Mouse (Mus musculus) erythroblast, embryonic 14.5 days (primary cell): ENCODE measurements around the gene Bex6. TPM values are rescaled to one million over a fixed set of nuclear protein-coding genes. Genes with fewer than 3 reads are reported as not detected.
A peak's percentile ranks its signal among the peaks of the same experiment; 100 is the strongest.
"Not testable (repeated sequence)": the region's sequence is repeated elsewhere in the genome, so short reads cannot be mapped to it uniquely, and the experiment has no call there.

ENCODE experiments used
- H3K27me3 ChIP-seq: 2 replicates; pipeline ENCODE4 v1.6.1; 2012; ENCODE audit warnings: inconsistent platforms; ENCODE audit not compliant: control insufficient read depth
- H3K36me3 ChIP-seq: 2 replicates; pipeline ENCODE4 v1.6.1; 2012; ENCODE audit warnings: mild to moderate bottlenecking, inconsistent platforms; ENCODE audit not compliant: control insufficient read depth
- H3K4me1 ChIP-seq: 2 replicates; pipeline ENCODE4 v1.6.1; 2012; ENCODE audit warnings: inconsistent platforms; ENCODE audit not compliant: control insufficient read depth
- H3K4me3 ChIP-seq: replicated peaks from 2 replicates; pipeline ENCODE3; 2012; ENCODE audit warnings: moderate library complexity, mild to moderate bottlenecking, inconsistent platforms
- H3K9me3 ChIP-seq: 2 replicates; pipeline ENCODE4 v1.6.1; 2012; ENCODE audit warnings: low read length, inconsistent platforms, mixed read lengths; ENCODE audit not compliant: control insufficient read depth
- GATA1 ChIP-seq: IDR thresholded peaks from 2 replicates; pipeline ENCODE4 v1.6.1; 2012; ENCODE audit warnings: low read length, inconsistent platforms, mixed read lengths
- TAL1 ChIP-seq: IDR thresholded peaks from 3 replicates; pipeline ENCODE4 v1.6.1; 2012; ENCODE audit warnings: low read length, inconsistent platforms, mixed read lengths
- polyA plus RNA-seq: library from polyadenylated mRNA; stranded (reverse); fragments of >175 nt; gene quantifications from 2 replicates; pipeline ENCODE4 v1.2.3, GENCODE M21; 2012

Bex6 gene
- polyA plus RNA-seq, 1 experiment, result not detected

DNA sequence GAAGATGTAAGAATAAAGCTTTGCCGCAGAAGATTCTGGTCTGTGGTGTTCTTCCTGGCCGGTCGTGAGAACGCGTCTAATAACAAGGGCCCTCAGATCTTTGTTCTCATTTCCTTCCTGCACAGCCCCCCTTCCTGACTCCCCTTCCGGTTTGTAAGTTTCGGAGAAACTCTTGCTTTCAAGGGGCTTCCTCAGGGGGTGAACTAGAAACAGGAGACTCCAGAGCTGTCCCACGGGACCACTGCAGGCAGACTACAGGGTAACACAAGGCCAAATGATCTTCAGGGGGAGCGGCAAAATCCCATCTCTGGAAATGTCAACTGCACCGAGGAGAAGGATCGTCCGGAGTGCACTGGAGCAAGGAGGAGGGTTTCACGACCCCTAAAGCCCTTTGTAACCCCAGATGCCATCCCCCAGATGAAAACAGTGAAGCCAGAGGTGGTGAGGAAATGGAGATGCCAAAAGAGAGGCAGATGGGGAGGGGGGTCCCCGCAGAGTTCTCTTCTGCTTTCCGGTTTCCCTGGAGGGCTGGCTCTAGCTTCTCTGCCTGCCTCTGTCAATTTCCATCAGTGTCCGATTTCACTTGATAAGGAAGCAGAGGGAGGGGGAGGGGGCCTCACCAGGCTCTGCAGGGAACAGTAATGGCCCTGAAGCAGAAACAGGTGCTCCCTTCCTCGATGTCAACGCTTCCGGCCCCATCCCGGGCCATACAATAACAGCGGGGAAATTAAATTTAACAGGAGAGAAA, 20.8 kb downstream of the Bex6 start:
- H3K27me3 ChIP-seq, result no peaks in the 10 kb centered on the region; the same call in none of the 2 replicates
- no peaks in the 10 kb centered on the region for H3K36me3 ChIP-seq
- no peaks in the 10 kb centered on the region for H3K9me3 ChIP-seq
- TF ChIP-seq GATA1 (no peak), TAL1 (no peak)
- peaks cover 6% of the 10 kb centered on the region for H3K4me1 ChIP-seq
- peak overlapping the region; percentile 47 for H3K4me3 ChIP-seq

DNA sequence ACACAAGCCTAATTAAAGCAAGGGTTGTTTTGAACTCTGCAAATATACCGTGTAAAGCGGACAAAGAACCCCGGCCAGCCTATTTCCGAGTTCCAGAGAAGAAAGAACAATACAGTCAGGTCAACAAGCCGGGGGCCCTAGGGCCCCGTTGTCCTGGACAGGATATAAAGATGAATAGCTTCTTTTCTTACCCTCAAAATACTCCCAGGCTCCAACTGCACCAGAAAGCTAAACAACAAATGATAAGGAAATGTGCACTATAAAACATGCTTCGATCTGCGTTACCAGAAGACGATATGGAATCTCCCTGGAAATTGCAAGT, 21.3 kb downstream of the Bex6 start:
- Histone ChIP-seq H3K4me3 (no peak overlapping the region), H3K36me3 (no peaks in the 10 kb centered on the region), H3K9me3 (no peaks in the 10 kb centered on the region), H3K27me3 (no peaks in the 10 kb centered on the region; the same call in none of the 2 replicates), H3K4me1 (peaks cover 6% of the 10 kb centered on the region)
- no peak for TF ChIP-seq GATA1
- no peak for TF ChIP-seq TAL1

DNA sequence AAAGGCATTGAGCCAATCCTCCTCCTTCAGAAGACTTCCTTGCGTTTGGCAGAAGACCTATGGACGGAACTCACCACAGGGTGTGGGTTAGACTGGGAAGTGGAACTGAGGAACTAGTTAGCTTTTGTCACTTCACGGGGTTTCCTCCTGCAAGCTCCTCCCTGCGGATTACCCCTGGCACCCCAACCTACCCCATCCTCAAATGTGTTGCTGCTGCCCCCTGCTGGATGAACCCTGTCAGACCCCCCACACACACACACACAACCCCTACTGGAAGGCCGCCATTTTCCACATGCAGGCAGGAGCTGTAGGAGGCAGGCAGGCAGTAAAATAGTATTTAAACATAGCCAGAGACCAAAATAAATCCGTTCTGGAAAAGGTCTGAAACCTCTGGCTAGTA, 23.1 kb downstream of the Bex6 start:
- Histone ChIP-seq H3K36me3 (no peaks in the 10 kb centered on the region), H3K4me1 (peaks cover 6% of the 10 kb centered on the region), H3K9me3 (no peaks in the 10 kb centered on the region), H3K4me3 (no peak overlapping the region), H3K27me3 (no peaks in the 10 kb centered on the region; the same call in none of the 2 replicates)
- TF ChIP-seq TAL1, result no peak
- TF ChIP-seq GATA1, result no peak

DNA sequence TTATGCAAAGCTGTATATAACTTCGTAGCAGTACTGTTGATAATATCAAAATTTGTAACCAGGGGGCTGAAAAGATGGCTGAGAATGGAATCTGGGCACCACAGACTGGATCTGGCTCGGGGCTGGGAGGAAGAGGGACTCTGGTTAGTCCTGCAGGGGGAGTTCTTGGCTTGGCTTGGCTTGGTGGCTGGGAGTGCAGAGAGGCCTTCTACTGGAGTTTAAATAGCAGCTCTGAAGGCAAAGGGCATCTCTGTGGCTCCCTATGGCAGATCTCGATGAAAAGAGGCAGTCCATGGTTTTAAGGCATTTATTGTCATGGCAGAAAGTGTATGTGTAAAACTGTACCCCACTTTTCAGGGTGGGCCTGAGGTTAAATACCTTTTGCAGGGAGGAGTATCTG, 25.3 kb downstream of the Bex6 start:
- Histone ChIP-seq H3K9me3 (peaks cover 5% of the 10 kb centered on the region), H3K4me3 (no peak overlapping the region), H3K36me3 (no peaks in the 10 kb centered on the region), H3K27me3 (no peaks in the 10 kb centered on the region; the same call in none of the 2 replicates), H3K4me1 (peaks cover 6% of the 10 kb centered on the region)
- TF ChIP-seq GATA1 (no peak), TAL1 (no peak)

DNA sequence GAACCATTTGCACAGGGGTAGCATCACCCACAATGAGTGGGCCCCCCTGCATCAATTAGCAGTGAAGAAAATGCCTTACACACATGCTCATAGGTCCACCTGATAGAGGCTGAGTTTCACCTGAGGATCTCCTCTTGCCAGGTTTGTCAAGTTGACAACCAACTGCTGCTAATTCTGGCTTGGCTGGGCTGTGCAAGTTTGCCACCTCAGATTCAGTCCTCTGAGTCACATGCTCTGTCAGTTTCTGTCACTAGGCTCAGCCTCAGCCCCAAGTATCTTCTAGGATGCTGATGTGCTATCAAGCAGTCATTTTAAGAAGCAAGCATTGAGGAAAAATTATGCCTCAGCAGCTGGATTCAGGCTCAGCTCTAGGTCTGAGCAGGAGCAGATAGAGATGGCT, 34.5 kb downstream of the Bex6 start:
- Histone ChIP-seq H3K36me3 (no peaks in the 10 kb centered on the region), H3K4me1 (no peaks in the 10 kb centered on the region), H3K9me3 (peaks cover 5% of the 10 kb centered on the region), H3K27me3 (no peaks in the 10 kb centered on the region; the same call in 1 of the 2 replicates), H3K4me3 (no peak overlapping the region)
- no peak for TF ChIP-seq GATA1

DNA sequence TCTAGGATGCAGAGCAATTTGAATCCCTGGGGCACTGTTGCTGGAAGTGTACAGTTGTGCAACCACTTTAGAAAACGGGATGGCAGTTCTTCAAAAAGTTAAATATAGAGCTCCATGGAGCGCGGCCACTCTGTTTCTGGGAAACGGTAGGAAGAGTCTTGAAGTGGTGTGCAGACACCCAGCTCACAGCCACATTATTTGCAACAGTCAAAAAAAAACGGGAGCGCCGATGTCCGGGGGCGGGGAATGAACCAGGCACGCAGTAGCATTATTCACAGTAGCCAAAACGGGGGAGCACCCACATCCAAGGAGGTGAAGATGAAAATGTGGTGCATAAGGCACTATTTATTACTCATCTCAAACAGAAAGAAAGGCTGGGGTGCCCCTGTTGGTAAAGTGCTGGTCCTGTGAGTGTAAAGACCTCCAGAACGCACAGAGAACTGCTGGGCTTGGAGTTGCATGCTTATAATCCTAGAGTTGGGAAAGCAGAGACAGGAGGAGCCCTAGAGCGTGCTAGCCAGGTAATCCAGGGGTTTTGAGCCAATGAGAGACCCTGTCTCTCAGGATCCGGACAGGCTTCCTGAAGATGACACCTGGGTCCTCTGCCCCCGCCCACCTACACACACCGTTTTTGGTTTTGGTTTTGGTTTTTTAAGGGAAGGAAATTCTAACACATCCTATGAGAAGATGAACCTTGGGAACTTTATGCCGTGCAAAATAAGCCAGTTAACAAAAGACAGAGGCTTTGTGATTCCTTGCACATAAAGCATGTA, 35.4 kb downstream of the Bex6 start:
- H3K4me3 ChIP-seq, result no peak overlapping the region
- H3K36me3 ChIP-seq, result no peaks in the 10 kb centered on the region
- H3K9me3 ChIP-seq, result no peaks in the 10 kb centered on the region
- TF ChIP-seq GATA1, result no peak
- no peak for TF ChIP-seq TAL1
- no peaks in the 10 kb centered on the region; the same call in 1 of the 2 replicates for H3K27me3 ChIP-seq
- no peaks in the 10 kb centered on the region for H3K4me1 ChIP-seq

DNA sequence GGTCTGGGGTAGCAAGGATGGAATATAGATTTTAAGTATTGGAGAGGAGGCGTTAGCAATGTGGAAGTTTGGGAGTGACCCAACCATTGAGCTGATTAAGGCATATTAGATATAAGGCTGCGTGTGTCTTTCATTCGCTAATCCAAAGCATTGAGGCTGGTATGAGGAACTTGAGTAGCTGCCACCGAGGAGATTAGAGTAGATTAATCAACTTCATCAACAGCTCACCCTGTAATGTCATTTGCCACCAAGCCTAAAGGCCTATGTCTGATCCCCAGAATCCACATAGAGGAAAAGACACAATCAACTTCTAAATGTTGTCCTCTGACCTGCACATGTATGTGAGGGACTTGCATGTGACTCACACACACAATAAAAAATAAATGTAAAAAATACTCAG, 42.2 kb downstream of the Bex6 start:
- no peaks in the 10 kb centered on the region for H3K9me3 ChIP-seq
- H3K4me3 ChIP-seq, result no peak overlapping the region
- TF ChIP-seq GATA1 (no peak), TAL1 (no peak)
- H3K4me1 ChIP-seq, result no peaks in the 10 kb centered on the region
- no peaks in the 10 kb centered on the region for H3K36me3 ChIP-seq
- no peaks in the 10 kb centered on the region for H3K27me3 ChIP-seq

DNA sequence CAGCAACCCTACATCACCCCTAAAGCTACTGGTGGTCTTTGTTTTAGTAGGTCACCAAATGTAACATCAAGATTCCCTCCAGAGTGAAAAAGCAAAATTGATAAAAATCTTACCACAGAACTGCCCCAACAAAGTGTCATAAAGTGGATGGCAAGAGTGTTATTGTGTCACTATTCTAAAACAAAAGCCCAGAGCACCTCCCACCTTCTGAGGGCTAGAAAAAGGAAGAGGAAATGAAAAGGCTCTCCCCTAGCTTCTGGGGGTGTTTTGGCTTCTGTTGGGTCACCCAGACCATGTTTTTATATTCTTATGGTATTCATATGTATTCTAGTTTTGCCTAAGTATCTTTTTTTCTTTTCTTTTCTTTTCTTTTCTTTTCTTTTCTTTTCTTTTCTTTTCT, 42.8 kb downstream of the Bex6 start:
- H3K36me3 ChIP-seq, result no peaks in the 10 kb centered on the region
- no peaks in the 10 kb centered on the region for H3K4me1 ChIP-seq
- no peaks in the 10 kb centered on the region for H3K9me3 ChIP-seq
- TF ChIP-seq GATA1 (no peak), TAL1 (no peak)
- no peak overlapping the region for H3K4me3 ChIP-seq
- no peaks in the 10 kb centered on the region for H3K27me3 ChIP-seq

DNA sequence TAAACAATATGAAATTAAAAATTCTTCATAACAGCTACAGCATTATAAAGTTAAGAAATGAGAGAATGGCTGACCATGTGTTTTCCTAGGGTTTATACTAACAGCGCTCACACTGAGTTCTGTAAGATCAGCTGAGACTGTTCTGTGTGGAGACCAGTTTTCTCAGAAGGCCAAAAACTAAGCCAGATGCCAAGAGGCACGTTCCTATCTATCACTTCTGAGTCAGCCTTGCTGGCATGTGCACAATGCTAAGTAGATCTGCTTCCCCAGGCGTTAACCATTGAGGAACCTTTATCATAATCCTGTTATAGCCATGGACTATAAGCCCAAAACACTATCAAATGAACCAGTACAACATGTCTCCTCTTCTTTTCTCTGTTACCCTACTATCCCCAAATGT, 52.4 kb downstream of the Bex6 start:
- not testable (repeated sequence) for H3K27me3 ChIP-seq, H3K9me3 ChIP-seq, H3K4me3 ChIP-seq, H3K4me1 ChIP-seq
- H3K36me3 ChIP-seq, result peaks cover 62% of the 10 kb centered on the region

Other genes starting within 250 kb of the Bex6 start
- 0.02 TPM in 1 of 2 replicates, not detected in the other for gene Pigz, start 246.0 kb upstream of the Bex6 start, polyA plus RNA-seq
- 5.5 and 5.9 TPM in 2 replicates for gene 0610012G03Rik, start 231.3 kb upstream of the Bex6 start, polyA plus RNA-seq
- gene Ncbp2, start 231.3 kb upstream of the Bex6 start, polyA plus RNA-seq, result 5.8 and 7.7 TPM in 2 replicates
- gene Senp5, start 176.5 kb upstream of the Bex6 start, polyA plus RNA-seq, result 0.06 and 0.07 TPM in 2 replicates
- 0.41 and 0.52 TPM in 2 replicates for gene Pak2, start 100.5 kb upstream of the Bex6 start, polyA plus RNA-seq
- 0.18 and 0.22 TPM in 2 replicates for gene Pigx, start 80.1 kb upstream of the Bex6 start, polyA plus RNA-seq
- gene Cep19, start 80.0 kb upstream of the Bex6 start, polyA plus RNA-seq, result 0.02 and 0.11 TPM in 2 replicates
- gene Nrros, start 14.2 kb upstream of the Bex6 start, polyA plus RNA-seq, result 0.17 and 0.60 TPM in 2 replicates
- gene Fbxo45, start 67.3 kb downstream of the Bex6 start, polyA plus RNA-seq, result 0.35 and 0.37 TPM in 2 replicates
- 1.6 and 2.4 TPM in 2 replicates for gene Wdr53, start 67.4 kb downstream of the Bex6 start, polyA plus RNA-seq
- not detected in 2 replicates for gene Smco1, start 91.6 kb downstream of the Bex6 start, polyA plus RNA-seq
- gene Rnf168, start 97.6 kb downstream of the Bex6 start, polyA plus RNA-seq, result 0.71 and 0.79 TPM in 2 replicates
- 0.14 and 0.39 TPM in 2 replicates for gene Ubxn7, start 152.4 kb downstream of the Bex6 start, polyA plus RNA-seq
- not detected in 2 replicates for gene Tm4sf19, start 220.7 kb downstream of the Bex6 start, polyA plus RNA-seq
- 0.05 TPM in 1 of 2 replicates, not detected in the other for gene Tctex1d2, start 239.9 kb downstream of the Bex6 start, polyA plus RNA-seq